Mouse (Mus musculus): ENCODE results near the gene Fam43b. TPM values are rescaled to one million over a fixed set of nuclear protein-coding genes. Genes with fewer than 3 reads are reported as not detected.
A peak's percentile ranks its signal among the peaks of the same experiment; 100 is the strongest.
"Not testable (repeated sequence)": the region's sequence is repeated elsewhere in the genome, so short reads cannot be mapped to it uniquely, and the experiment has no call there.

Fam43b gene
- 0.06 TPM in 1 of 2 replicates, not detected in the other for polyA plus RNA-seq (2016; fragmentation: Nextera tagmentation; extraction: Ambion mirVana)

DNA sequence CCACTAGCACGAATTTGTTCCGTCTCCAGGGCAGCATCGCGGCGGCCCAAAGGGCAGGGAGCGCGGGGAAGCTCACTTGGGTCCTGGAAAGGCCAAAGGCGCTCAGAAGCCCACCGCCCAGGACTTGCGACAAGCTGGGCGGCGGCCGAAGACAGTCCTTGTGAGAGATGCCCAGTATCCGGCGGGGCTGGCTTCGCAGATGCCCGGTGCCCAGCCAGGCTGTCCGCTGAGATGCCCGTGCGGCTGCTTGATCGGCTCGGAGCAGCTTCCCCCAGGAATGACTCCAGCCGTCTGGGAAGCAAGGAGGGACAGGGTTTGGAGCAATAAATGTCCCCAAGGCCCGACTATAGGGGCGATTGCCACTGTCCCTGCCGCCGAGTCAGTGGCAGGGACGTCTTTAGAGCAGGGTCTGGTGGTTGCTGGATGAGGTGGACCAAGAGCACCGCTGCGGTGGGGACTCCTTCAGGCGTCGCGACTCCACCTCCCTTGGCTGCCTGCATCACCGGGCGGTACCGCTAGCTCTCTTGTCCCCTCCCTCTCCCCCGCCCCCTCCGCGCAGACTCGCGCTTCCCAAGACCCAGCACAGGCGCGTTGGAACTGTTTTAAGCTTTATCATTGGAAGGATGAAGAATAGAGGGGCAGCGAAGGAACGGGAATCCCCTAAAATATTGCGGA lies at the start of gene Fam43b:
TSS of gene Fam43b (minus strand) at position 558 of the 675 bp plus-strand sequence.
- under 1% methylated on average over 45 of the region's 46 CpGs for WGBS
- Histone ChIP-seq H3K4me3 (peak within 1 kb of the TSS; percentile 55), H3K27me3 (ENCODE audit: low read depth, poor library complexity, severe bottlenecking) (peaks cover 89% of the 10 kb centered on the region), H3K36me3 (no peaks in the 10 kb centered on the region), H3K9me3 (replicated peaks) (no peaks in the 10 kb centered on the region), H3K27ac (replicated peaks) (no peak within 1 kb of the TSS), H3K4me1 (peaks cover 25% of the 10 kb centered on the region)
- DNase-seq (ENCODE audit: low spot score): peak; percentile 36

DNA sequence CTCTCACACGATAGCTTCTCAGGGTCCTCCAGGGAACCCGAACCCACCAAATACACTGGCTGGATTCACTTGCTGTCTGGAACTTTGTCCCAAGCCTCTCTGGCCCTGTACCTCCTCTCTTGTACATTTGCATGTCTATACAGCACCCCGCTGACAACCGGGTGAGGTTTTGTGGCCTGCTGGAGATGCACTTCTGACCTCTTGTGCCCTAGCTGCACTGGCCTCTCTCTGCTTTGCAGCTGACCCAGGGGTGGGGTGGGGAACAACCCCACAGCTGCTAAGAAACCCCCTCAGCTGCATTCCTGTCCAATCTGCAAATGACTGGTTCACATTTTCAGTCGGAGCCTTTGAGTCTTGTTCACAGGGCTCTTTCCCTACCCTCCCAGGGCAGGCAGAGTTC lies 48.6 kb upstream of the Fam43b start:
- Histone ChIP-seq H3K27me3 (ENCODE audit: low read depth, poor library complexity, severe bottlenecking) (peaks cover 28% of the 10 kb centered on the region), H3K4me1 (peaks cover 51% of the 10 kb centered on the region), H3K27ac (replicated peaks) (0 out of 2 replicates have a peak overlapping the region, but pooled peaks have one; percentile 7), H3K4me3 (0 out of 2 replicates have a peak overlapping the region, but pooled peaks have one; percentile 14), H3K36me3 (peaks cover 21% of the 10 kb centered on the region), H3K9me3 (replicated peaks) (no peaks in the 10 kb centered on the region)
- WGBS: 9% methylated on average over 5 of the region's 5 CpGs
- no peak for DNase-seq (ENCODE audit: low spot score)

DNA sequence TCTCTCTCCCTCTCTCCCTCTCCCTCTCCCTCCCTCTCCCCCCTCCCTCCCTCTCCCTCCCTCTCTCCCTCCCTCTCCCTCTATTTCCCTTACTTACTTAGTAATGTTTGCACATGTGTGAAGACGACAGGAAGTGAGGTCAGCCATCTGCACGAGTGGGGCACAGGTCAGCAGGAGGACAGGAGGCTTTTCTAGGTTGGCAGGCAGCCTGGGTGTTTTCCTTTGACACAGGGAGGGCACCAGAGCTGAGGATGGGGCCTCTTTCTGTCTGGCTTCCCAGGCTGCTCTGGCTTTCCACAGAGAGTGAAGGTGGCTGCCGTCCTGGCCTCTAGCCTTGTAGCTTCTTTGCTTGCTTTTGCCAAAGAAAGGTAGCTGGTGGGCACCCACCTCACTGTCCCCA lies 43.7 kb upstream of the Fam43b start:
- no peak overlapping the region for H3K27ac ChIP-seq (replicated peaks)
- peaks cover 26% of the 10 kb centered on the region for H3K4me1 ChIP-seq
- no peaks in the 10 kb centered on the region for H3K27me3 ChIP-seq (ENCODE audit: low read depth, poor library complexity, severe bottlenecking)
- H3K4me3 ChIP-seq: no peak overlapping the region
- 73% methylated on average over 3 of the region's 3 CpGs for WGBS
- H3K9me3 ChIP-seq (replicated peaks): no peaks in the 10 kb centered on the region
- H3K36me3 ChIP-seq: peaks cover 61% of the 10 kb centered on the region
- no peak for DNase-seq (ENCODE audit: low spot score)

DNA sequence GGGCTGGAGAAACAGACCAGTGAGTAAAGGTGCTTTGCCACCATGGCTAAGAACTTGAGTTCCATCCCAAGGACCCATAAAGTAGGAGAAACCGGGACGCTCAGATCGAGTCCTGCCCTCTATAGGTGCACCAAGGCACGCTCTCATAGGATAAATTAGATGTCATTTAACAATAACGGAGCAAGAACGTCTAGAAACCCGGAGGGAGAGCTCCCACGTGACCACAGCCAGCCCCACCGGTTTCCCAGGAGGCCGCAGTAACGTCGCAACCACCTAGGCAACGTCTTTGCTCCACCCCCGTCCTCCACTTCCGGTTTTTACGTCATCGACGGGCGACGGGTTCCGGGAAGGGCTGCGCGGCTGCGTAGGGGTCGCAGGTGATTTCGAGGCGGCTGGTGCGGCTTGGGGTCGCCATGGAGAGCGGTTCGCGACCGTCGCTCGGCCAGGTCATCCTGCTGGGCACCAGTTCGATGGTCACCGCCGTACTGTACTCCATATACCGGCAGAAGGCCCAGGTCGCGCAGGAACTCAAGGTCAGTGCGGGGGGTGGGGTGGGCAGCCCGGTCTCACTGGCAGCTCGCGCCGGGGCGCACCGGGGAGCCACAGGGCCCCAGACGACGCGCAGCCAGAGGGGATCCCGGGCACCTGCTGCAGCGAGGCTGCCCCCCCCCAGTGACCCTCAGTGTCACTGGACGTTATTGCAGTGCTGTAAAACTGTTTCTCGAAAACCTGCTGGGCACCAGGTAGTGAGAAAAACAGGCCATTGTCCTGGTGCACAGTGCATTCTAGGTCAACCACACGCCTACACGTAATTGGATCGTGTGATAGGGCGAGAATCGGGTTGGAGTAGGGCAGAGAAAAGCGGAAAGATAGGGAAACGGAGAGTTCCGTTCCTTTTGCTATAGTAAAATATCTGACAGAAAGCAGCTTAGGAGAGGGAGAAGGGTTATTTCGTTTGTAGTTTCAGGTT lies 38.3 kb upstream of the Fam43b start, which contains the start of gene Mul1:
TSS of gene Mul1 (plus strand) at position 325 of the 970 bp plus-strand sequence.
- peaks cover 20% of the 10 kb centered on the region for H3K4me1 ChIP-seq
- peak within 1 kb of the TSS; percentile 89 for H3K27ac ChIP-seq (replicated peaks)
- H3K36me3 ChIP-seq: peaks cover 37% of the 10 kb centered on the region
- no peaks in the 10 kb centered on the region for H3K9me3 ChIP-seq (replicated peaks)
- peaks cover 11% of the 10 kb centered on the region; the same call in 1 of the 2 replicates for H3K27me3 ChIP-seq (ENCODE audit: low read depth, poor library complexity, severe bottlenecking)
- DNase-seq (ENCODE audit: low spot score): peak; percentile 96
- WGBS: 1% methylated on average over 64 of the region's 64 CpGs
- H3K4me3 ChIP-seq: peak within 1 kb of the TSS; percentile 99

DNA sequence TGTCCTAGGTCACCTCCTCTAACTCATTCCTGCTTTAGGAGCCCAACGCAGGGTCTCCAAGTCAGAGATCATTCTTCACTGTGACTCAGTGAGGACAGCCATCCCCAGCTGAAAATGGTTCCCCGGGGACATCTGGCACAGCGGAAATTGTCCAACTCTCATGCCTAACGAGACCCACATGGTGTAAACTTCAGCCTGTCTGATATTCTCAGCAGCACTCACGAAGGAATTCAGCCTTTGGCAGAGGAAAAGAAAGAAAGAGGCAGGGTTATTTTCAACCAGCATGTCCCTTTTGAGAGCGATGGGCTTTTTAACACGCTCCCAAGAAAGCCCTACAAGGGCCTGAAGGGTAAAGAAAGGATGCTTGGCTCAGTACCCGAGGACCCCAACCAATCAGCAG lies 35.0 kb upstream of the Fam43b start:
- 58% methylated on average over 8 of the region's 8 CpGs for WGBS
- no peak for DNase-seq (ENCODE audit: low spot score)
- Histone ChIP-seq H3K27me3 (ENCODE audit: low read depth, poor library complexity, severe bottlenecking) (peaks cover 11% of the 10 kb centered on the region), H3K27ac (replicated peaks) (no peak overlapping the region), H3K9me3 (replicated peaks) (no peaks in the 10 kb centered on the region), H3K36me3 (peaks cover 4% of the 10 kb centered on the region), H3K4me3 (no peak overlapping the region), H3K4me1 (peaks cover 20% of the 10 kb centered on the region)

DNA sequence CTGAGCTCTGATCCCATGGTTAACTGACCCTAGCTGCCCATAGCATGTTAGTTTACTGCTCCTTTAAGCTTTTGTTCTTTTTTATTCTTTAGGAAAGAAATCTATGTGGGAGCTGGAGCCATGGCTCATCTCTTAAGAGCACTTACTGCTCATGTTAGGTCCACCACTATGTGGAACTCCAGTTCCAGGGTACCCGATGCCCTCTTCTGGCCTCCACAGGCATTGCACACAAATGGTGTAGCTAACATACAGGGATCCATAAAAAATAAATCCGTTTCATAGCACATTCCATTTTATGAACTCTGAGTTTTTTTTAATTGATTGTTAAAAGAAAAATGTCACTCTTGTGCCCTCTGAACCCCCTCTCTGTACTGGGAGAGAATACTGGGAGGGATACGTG lies 33.5 kb upstream of the Fam43b start:
- Histone ChIP-seq H3K9me3 (replicated peaks) (no peaks in the 10 kb centered on the region), H3K27ac (replicated peaks) (no peak overlapping the region), H3K4me3 (no peak overlapping the region), H3K36me3 (no peaks in the 10 kb centered on the region), H3K4me1 (peaks cover 5% of the 10 kb centered on the region), H3K27me3 (ENCODE audit: low read depth, poor library complexity, severe bottlenecking) (peaks cover 11% of the 10 kb centered on the region)
- 40% methylated on average over 3 of the region's 3 CpGs for WGBS
- peak; percentile 27 for DNase-seq (ENCODE audit: low spot score)

DNA sequence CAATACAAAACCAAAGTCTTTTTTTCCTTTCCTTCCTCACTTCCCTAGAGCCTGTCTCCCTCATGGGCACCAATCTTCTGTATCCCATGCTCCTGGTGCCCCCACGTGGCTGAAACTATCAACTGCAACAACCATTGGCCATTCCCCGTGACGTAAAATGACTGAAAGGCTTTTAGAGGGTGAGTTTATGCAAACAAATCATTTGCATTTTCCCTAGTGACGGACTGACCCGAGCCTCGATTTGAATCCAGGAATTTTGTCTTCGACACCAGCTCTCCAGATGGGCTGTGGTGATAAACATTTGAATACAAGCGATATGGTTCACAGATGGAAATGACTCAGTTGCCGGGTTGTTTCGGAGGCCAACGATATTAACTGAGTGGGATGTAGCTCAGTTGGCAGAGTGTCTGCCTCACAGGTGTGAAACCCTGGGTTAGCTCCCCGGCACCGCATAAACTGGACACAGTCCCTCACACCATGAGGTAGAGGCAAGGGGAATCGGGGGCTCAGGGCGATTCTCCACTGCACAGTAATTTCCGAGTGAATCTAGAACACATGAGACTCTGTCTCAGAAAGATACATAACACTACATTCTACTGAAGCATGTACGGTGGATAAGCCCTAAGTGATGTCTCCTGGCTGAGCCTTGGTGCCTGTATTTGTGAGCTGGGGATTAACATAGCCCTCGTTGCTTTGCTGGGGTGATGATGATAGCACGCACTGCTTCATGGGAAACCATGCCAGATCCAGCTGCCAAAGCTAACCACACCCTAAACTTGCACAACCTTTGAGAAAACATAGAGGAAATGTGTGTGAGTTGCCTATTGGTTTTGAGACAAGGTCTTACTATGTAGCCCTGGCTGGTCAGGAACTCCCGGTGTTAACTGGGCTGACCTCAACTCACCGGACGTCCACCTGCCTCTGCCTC lies 30.7 kb upstream of the Fam43b start:
- 45% methylated on average over 22 of the region's 22 CpGs for WGBS
- no peaks in the 10 kb centered on the region for H3K36me3 ChIP-seq
- no peaks in the 10 kb centered on the region for H3K4me1 ChIP-seq
- peak; percentile 79 for DNase-seq (ENCODE audit: low spot score)
- no peaks in the 10 kb centered on the region for H3K9me3 ChIP-seq (replicated peaks)
- H3K27ac ChIP-seq (replicated peaks): no peak overlapping the region
- 0 out of 2 replicates have a peak overlapping the region, but pooled peaks have one; percentile 1 for H3K4me3 ChIP-seq
- H3K27me3 ChIP-seq (ENCODE audit: low read depth, poor library complexity, severe bottlenecking): peaks cover 5% of the 10 kb centered on the region

DNA sequence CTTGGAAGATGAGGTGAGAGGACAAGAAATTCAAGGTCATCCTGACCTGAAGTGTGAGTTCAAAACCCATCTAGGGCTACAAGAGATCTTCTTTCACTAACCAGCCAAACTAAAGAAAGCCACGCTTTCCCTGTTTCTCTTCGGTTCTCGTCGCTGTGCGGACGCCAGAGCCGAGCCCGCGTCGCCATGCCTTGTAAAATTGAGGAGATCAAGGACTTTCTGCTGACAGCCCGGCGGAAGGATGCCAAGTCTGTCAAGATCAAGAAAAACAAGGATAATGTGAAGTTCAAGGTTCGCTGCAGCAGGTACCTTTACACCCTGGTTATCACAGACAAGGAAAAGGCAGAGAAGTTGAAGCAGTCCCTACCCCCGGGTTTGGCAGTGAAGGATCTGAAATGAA lies 29.3 kb upstream of the Fam43b start:
- not testable (repeated sequence) for H3K4me3 ChIP-seq; DNase-seq (ENCODE audit: low spot score); H3K4me1 ChIP-seq; H3K9me3 ChIP-seq (replicated peaks); H3K27ac ChIP-seq (replicated peaks); H3K27me3 ChIP-seq (ENCODE audit: low read depth, poor library complexity, severe bottlenecking); H3K36me3 ChIP-seq
- WGBS: 92% methylated on average over 14 of the region's 14 CpGs

DNA sequence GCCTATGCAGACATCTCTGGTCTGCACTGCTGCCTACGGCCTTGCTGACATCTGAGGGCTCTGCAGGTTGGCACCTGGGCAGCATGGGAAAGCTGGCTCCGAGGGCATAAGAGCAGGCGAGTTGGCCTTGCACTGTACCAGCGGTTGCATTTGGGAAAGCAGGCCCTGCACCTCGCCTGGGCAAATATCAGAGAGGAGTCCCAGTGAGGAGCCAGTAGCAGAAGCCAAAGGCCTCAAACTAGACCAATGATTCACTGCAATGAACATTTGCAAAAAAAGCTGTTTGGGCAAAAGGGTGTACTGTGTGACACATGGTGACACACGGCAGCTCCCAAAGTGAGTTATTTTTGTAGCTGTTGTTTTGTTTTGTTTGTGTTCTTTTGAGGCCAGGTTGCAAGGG lies 28.7 kb upstream of the Fam43b start:
- Histone ChIP-seq H3K4me3 (no peak overlapping the region), H3K27me3 (ENCODE audit: low read depth, poor library complexity, severe bottlenecking) (no peaks in the 10 kb centered on the region; the same call in none of the 2 replicates), H3K9me3 (replicated peaks) (no peaks in the 10 kb centered on the region), H3K27ac (replicated peaks) (no peak overlapping the region), H3K4me1 (no peaks in the 10 kb centered on the region), H3K36me3 (no peaks in the 10 kb centered on the region)
- no peak for DNase-seq (ENCODE audit: low spot score)
- WGBS: 83% methylated on average over 6 of the region's 6 CpGs

DNA sequence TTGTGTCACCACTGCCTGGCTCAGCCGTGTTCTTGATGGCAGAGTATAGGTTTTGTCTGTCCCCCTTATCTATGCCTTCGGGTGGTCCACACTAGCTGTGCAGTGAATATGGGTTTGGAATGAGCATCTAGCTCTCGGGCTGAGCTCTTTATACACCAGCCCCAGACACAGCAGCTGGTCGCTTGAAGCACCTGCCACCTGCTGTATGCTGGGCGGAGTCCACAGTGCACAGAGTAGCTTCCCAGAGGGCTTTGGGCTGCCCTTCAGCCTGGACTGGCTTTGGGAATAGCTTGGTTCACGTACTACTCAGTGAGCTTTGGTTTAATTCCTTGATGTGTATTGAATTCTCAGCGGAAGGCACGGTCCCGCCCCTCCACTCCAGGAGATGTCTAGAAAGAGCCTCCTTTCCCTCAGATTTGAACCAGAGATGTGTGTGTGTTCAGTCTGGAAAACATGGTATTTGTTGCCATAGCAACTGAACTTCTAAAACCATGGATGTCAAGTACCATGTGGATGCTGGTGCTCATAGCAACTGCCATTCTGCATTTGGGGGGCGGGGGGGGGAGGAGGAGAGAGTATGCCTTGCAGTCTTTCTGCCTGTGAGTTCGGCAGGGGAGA lies 22.1 kb upstream of the Fam43b start:
- no peaks in the 10 kb centered on the region for H3K36me3 ChIP-seq
- H3K27me3 ChIP-seq (ENCODE audit: low read depth, poor library complexity, severe bottlenecking): peaks cover 12% of the 10 kb centered on the region
- H3K9me3 ChIP-seq (replicated peaks): no peaks in the 10 kb centered on the region
- WGBS: 59% methylated on average over 11 of the region's 11 CpGs
- peaks cover 21% of the 10 kb centered on the region for H3K4me1 ChIP-seq
- H3K27ac ChIP-seq (replicated peaks): no peak overlapping the region
- no peak for DNase-seq (ENCODE audit: low spot score)
- H3K4me3 ChIP-seq: no peak overlapping the region

DNA sequence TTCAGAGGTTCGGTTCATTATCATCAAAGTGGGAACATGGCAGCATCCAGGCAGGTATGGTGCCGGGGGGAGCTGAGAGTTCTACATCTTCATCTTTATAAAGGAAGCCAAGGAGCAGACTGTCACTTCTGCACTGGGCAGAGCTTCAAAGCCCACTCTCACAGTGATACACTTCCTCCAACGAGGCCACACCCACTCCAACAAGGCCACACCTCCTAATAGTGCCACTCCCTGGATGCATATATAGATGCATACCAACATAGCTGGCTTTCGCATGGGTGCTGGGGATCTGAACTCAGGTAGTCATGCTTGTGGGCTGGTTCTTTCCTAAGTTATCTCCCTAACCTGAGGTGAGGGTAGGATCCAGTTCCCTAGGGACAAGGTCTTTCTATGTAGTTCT lies 21.6 kb upstream of the Fam43b start:
- H3K36me3 ChIP-seq: no peaks in the 10 kb centered on the region
- peaks cover 12% of the 10 kb centered on the region for H3K27me3 ChIP-seq (ENCODE audit: low read depth, poor library complexity, severe bottlenecking)
- WGBS: 84% methylated on average over 4 of the region's 4 CpGs
- peaks cover 21% of the 10 kb centered on the region for H3K4me1 ChIP-seq
- no peak overlapping the region for H3K4me3 ChIP-seq
- no peak overlapping the region for H3K27ac ChIP-seq (replicated peaks)
- DNase-seq (ENCODE audit: low spot score): no peak
- no peaks in the 10 kb centered on the region for H3K9me3 ChIP-seq (replicated peaks)

DNA sequence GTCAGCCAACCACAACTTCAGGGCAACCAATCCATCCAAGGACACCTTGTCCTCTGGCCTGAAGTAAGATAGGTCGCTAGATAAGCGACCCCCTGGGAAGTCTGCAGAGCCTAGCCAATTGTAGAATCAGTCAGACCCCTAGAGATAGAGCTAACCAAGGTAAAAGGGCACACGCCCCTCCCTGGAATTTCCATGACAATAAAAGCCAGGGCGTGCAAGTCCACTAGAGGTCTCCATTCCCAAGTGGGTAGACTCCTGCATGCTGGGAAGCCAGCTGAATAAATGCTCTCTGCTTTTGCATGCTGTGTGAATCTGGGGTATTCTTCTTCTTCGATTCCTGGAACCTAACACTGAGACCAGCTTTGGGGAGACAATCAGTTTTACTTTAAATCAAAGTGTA lies 20.1 kb upstream of the Fam43b start:
- Histone ChIP-seq H3K36me3 (no peaks in the 10 kb centered on the region), H3K27me3 (ENCODE audit: low read depth, poor library complexity, severe bottlenecking) (peaks cover 17% of the 10 kb centered on the region), H3K4me1 (peaks cover 21% of the 10 kb centered on the region), H3K9me3 (replicated peaks) (no peaks in the 10 kb centered on the region), H3K27ac (replicated peaks) (no peak overlapping the region), H3K4me3 (no peak overlapping the region)
- DNase-seq (ENCODE audit: low spot score): no peak
- 59% methylated on average over 5 of the region's 5 CpGs for WGBS
